Mouse (Mus musculus) olfactory bulb, adult 2 months (tissue): ENCODE data around the gene Sbf2.

Experiments used
- CTCF ChIP-seq: fragments of 200-500 bp; IDR thresholded peaks from 2 replicates; pipeline ENCODE4 v1.5.1; 2012; ENCODE audit warnings: low read depth, mild to moderate bottlenecking, low read length, moderate library complexity; ENCODE audit not compliant: insufficient read depth
- POLR2A ChIP-seq: fragments of 200-500 bp; IDR thresholded peaks from 2 replicates; pipeline ENCODE4 v1.6.1; 2012; ENCODE audit warnings: mild to moderate bottlenecking, low read depth, low read length, moderate library complexity; ENCODE audit not compliant: insufficient read depth

DNA sequence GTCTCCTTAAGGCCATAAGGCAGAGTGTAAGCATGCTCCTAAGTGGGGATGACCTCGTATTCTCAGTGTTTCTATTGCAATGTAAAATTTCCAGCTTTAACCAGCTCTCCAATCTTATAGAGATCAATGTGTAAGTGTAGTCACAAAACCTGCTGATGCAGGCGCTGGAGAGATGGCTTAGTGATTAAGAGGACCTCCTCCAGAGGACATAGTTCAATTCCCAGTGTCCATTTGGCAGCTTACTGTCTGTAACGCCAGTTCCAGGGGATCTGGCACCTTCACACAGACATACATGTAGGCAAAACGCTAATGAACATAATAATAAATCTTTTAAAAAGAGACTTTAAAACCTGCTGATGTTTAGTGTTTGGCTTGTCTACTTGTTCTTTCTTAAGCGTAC is 200.4 kb downstream of the Sbf2 start:
- TF ChIP-seq POLR2A (no peak), CTCF (no peak)
